Mouse (Mus musculus) olfactory bulb, adult 2 months (tissue): ENCODE data around the gene Robo4.

Experiments
- CTCF ChIP-seq: fragments of 200-500 bp; IDR thresholded peaks from 2 replicates; pipeline ENCODE4 v1.5.1; 2012; ENCODE audit warnings: low read depth, mild to moderate bottlenecking, low read length, moderate library complexity; ENCODE audit not compliant: insufficient read depth
- POLR2A ChIP-seq: fragments of 200-500 bp; IDR thresholded peaks from 2 replicates; pipeline ENCODE4 v1.6.1; 2012; ENCODE audit warnings: mild to moderate bottlenecking, low read depth, low read length, moderate library complexity; ENCODE audit not compliant: insufficient read depth

DNA sequence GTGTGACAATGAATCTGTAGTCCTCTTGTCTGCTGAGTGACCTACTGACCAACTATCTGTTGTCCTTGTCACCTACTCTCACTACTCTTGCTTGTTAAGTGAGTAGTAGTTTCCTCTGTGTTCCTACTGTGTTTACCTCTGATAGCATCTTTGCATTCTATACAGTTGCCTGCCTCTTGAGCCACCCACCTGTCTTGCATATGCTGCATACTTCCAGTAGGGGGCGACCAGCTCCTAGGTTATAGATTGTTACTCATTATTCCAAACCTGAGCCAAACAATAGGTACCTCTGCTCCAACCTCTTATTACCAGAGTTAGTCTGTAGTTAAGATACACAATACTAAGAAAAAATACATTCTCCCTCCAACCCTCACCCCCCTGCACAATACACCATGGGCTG lies 4.7 kb downstream of the Robo4 start:
- no peak for TF ChIP-seq POLR2A
- no peak for TF ChIP-seq CTCF
